Mouse (Mus musculus) heart, embryonic 16.5 days (tissue): ENCODE data around the gene Zfp989. TPM values are rescaled to one million over a fixed set of nuclear protein-coding genes. Genes with fewer than 3 reads are reported as not detected.

Experiments used
- polyA plus RNA-seq: library from polyadenylated mRNA; unstranded; fragments of >200 nt; fragmentation: Nextera tagmentation; extraction: Ambion mirVana; gene quantifications from 2 replicates; pipeline ENCODE4 v1.2.1, GENCODE M21; 2015

Gene Zfp989
- polyA plus RNA-seq, 1 experiment from 2014 or later = not detected

Other genes with a start within 250 kb of the Zfp989 start
- gene Gm21411, start 62.4 kb upstream of the Zfp989 start, polyA plus RNA-seq = not detected in 2 replicates
- 0.04 TPM in 1 of 2 replicates, not detected in the other for gene Rex2, start 49.9 kb downstream of the Zfp989 start, polyA plus RNA-seq
- 4.3 and 5.3 TPM in 2 replicates for gene Zfp991, start 160.1 kb downstream of the Zfp989 start, polyA plus RNA-seq